Mouse (Mus musculus) C2C12 (cell line): ENCODE results near the gene Capn11. TPM values are rescaled to one million over a fixed set of nuclear protein-coding genes. Genes with fewer than 3 reads are reported as not detected.
A peak's percentile ranks its signal among the peaks of the same experiment; 100 is the strongest.

Experiments
- H3K27me3 ChIP-seq: one replicate; pipeline ENCODE4 v1.6.1; 2011; ENCODE audit not compliant: control insufficient read depth, insufficient read depth, insufficient read length
- H3K36me3 ChIP-seq: one replicate; pipeline ENCODE4 v1.6.1; 2011; ENCODE audit not compliant: control insufficient read depth, insufficient read depth
- H3K4me3 ChIP-seq: one replicate; pipeline ENCODE4 v1.5.1; 2011; ENCODE audit warnings: mild to moderate bottlenecking, control low read depth; ENCODE audit not compliant: poor library complexity, insufficient read depth, severe bottlenecking
- H3K79me2 ChIP-seq: one replicate; pipeline ENCODE4 v1.6.1; 2011; ENCODE audit not compliant: control insufficient read depth, insufficient read depth
- H3K79me3 ChIP-seq: one replicate; pipeline ENCODE4 v1.6.1; 2011; ENCODE audit warnings: low read depth, control low read depth
- H3ac ChIP-seq: one replicate; pipeline ENCODE3; 2011; ENCODE audit warnings: low read depth; ENCODE audit not compliant: control insufficient read depth, insufficient read length
- CEBPB ChIP-seq: IDR thresholded peaks from one replicate; pipeline ENCODE4 v1.6.1; 2011; ENCODE audit warnings: low read depth, mild to moderate bottlenecking, control low read depth, moderate library complexity
- CTCF ChIP-seq: IDR thresholded peaks from one replicate; pipeline ENCODE4 v1.5.1; 2011; ENCODE audit not compliant: control insufficient read depth, insufficient read depth, insufficient read length
- FOSL1 ChIP-seq: IDR thresholded peaks from one replicate; pipeline ENCODE4 v1.8.0; 2011; ENCODE audit warnings: mild to moderate bottlenecking, low read length; ENCODE audit not compliant: poor library complexity, insufficient read depth, severe bottlenecking
- MAX ChIP-seq: IDR thresholded peaks from one replicate; pipeline ENCODE4 v1.6.1; 2011; ENCODE audit warnings: mild to moderate bottlenecking, control low read depth
- MYOD1 ChIP-seq: IDR thresholded peaks from one replicate; pipeline ENCODE4 v1.6.1; 2011; ENCODE audit warnings: low read depth; ENCODE audit not compliant: control insufficient read depth, insufficient read length
- MYOG ChIP-seq: IDR thresholded peaks from one replicate; pipeline ENCODE4 v1.6.1; 2011; ENCODE audit not compliant: control insufficient read depth, insufficient read length; ENCODE audit errors: extremely low read depth
- USF1 ChIP-seq: IDR thresholded peaks from one replicate; pipeline ENCODE4 v1.6.1; 2011; ENCODE audit warnings: low read depth, mild to moderate bottlenecking, control low read depth, moderate library complexity
- polyA plus RNA-seq: library from polyadenylated mRNA; unstranded; fragments of >200 nt; fragmentation: generic; extraction: Trizol; gene quantifications from one replicate; pipeline ENCODE4 v1.2.1, GENCODE M21; 2012; ENCODE audit warnings: missing spikeins

Capn11 gene
- polyA plus RNA-seq, 1 experiment = 0.04 TPM

- Histone ChIP-seq H3K4me3 (no peak overlapping the region), H3K79me2 (peaks cover 1% of the 10 kb centered on the region), H3K36me3 (no peaks in the 10 kb centered on the region), H3ac (no peak overlapping the region), H3K79me3 (no peaks in the 10 kb centered on the region), H3K27me3 (no peaks in the 10 kb centered on the region)
- TF ChIP-seq CEBPB (no peak), MYOD1 (no peak), CTCF (no peak), MYOG (no peak), MAX (no peak), FOSL1 (no peak), USF1 (no peak)
These were observed 58.9 kb downstream of the Capn11 start for GRCm38 (mm10) chr17:45600267-45600666.

- peaks cover 6% of the 10 kb centered on the region for H3K79me3 ChIP-seq
- H3K27me3 ChIP-seq = no peaks in the 10 kb centered on the region
- TF ChIP-seq MAX = no peak
- TF ChIP-seq USF1 = no peak
- no peak for TF ChIP-seq MYOD1
- TF ChIP-seq CEBPB = no peak
- TF ChIP-seq CTCF = no peak
- no peak for TF ChIP-seq FOSL1
- H3K4me3 ChIP-seq = no peak within 1 kb of the TSS
- no peak within 1 kb of the TSS for H3ac ChIP-seq
- no peaks in the 10 kb centered on the region for H3K36me3 ChIP-seq
- H3K79me2 ChIP-seq = peaks cover 8% of the 10 kb centered on the region
These were observed 59.5 kb downstream of the Capn11 start, which contains the start of gene Slc29a1 for GRCm38 (mm10) chr17:45599446-45600242. Gene Slc29a1 (minus strand): TSS chr17:45599606.

DNA sequence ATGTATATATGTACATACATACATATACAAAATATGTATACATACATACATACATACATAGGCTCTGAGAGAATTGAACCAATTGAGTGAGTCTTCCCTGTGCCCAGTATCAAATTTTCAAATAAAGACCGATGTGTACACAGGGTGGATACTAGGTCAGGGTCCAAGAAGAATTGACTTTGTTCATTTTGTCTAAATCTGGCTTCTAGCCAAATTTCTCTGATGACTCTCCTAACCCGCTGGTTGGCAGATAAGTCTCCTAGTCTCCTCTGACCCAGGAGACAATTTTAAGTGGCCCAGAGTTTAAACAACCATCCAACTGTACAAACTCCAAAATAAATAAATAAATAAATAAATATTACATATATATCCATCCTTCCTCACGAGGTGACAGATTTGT lies 60.2 kb downstream of the Capn11 start:
- peaks cover 15% of the 10 kb centered on the region for H3K79me2 ChIP-seq
- peaks cover 14% of the 10 kb centered on the region for H3K79me3 ChIP-seq
- H3ac ChIP-seq = no peak overlapping the region
- H3K27me3 ChIP-seq = no peaks in the 10 kb centered on the region
- no peak for TF ChIP-seq USF1
- no peak for TF ChIP-seq CTCF
- TF ChIP-seq CEBPB = no peak
- TF ChIP-seq MAX = no peak
- TF ChIP-seq MYOD1 = no peak
- H3K36me3 ChIP-seq = no peaks in the 10 kb centered on the region
- H3K4me3 ChIP-seq = no peak overlapping the region

DNA sequence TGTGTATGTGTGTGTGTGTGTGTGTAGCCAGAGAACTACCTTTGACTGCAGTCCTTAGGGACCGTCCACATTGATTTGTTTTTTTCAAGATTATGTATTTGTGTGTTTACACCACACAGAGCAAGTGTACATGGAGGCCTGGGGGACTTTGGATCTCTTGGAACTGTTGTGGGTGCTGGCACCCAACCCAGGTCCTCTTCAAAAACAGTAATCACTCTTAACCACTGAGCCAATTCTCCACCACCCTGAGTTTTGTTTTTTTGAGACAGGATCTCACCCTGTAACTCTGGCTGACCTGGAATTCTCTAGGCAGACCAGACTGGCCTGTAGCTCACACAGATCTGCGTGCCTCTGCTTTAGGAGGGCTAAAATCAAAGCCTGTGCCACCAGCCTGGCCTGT lies 60.7 kb downstream of the Capn11 start:
- TF ChIP-seq MYOD1 (no peak), CEBPB (no peak), FOSL1 (no peak), CTCF (no peak), USF1 (no peak), MAX (no peak), MYOG (no peak)
- H3K79me3 ChIP-seq = peaks cover 19% of the 10 kb centered on the region
- H3K79me2 ChIP-seq = peaks cover 20% of the 10 kb centered on the region
- no peak overlapping the region for H3ac ChIP-seq
- no peak overlapping the region for H3K4me3 ChIP-seq
- no peaks in the 10 kb centered on the region for H3K36me3 ChIP-seq
- H3K27me3 ChIP-seq = no peaks in the 10 kb centered on the region

DNA sequence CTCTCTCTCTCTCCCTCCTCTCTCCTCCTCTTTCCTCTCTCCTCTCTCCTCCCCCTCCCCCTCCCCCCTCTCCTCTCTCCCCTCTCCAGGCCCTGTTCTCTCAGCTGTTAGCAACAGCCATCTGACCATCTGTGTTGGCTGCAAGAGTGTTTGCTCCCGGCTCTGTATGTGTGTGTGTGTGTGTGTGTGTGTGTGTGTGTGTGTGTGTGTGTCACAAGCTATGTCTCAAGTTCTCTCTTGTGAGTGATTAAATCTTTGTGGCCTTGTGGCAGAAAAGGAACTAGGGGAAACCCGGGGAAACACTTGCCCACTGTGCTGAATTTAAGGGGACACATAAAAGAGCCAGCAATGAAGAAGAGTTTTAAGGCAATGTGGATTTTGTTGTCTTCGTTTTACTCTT lies 61.3 kb downstream of the Capn11 start:
- no peak overlapping the region for H3K4me3 ChIP-seq
- H3K27me3 ChIP-seq = no peaks in the 10 kb centered on the region

GRCm38 (mm10) chr17:45596631-45597396 lies 62.3 kb downstream of the Capn11 start:
- TF ChIP-seq CEBPB (no peak), MYOD1 (peak; percentile 29), CTCF (peak; percentile 79)
- peaks cover under 1% of the 10 kb centered on the region for H3K36me3 ChIP-seq
- peaks cover 36% of the 10 kb centered on the region for H3K79me2 ChIP-seq
- H3K4me3 ChIP-seq = no peak overlapping the region
- H3K79me3 ChIP-seq = peaks cover 34% of the 10 kb centered on the region
- H3ac ChIP-seq = peak overlapping the region; percentile 58
- H3K27me3 ChIP-seq = no peaks in the 10 kb centered on the region

More for the DNA sequence above, 61.3 kb downstream of the Capn11 start:
- Histone ChIP-seq H3K36me3 (no peaks in the 10 kb centered on the region), H3ac (no peak overlapping the region), H3K79me3 (peaks cover 25% of the 10 kb centered on the region), H3K79me2 (peaks cover 26% of the 10 kb centered on the region)
- TF ChIP-seq MYOG (no peak), MYOD1 (peak; percentile 47), CEBPB (no peak), MAX (no peak)
